Mouse (Mus musculus) CH12.LX (cell line): ENCODE measurements around the gene Strc. TPM values are rescaled to one million over a fixed set of nuclear protein-coding genes. Genes with fewer than 3 reads are reported as not detected.

Experiments
- DNase-seq: peaks from one replicate; pipeline ENCODE4 v3.0.0-alpha.2; 2013; ENCODE audit errors: extremely low read depth
- H3K27ac ChIP-seq: 2 replicates; pipeline ENCODE4 v1.5.1; 2012; ENCODE audit warnings: low read depth, mild to moderate bottlenecking, control low read depth, moderate library complexity; ENCODE audit not compliant: insufficient read depth
- H3K27me3 ChIP-seq: replicated peaks from 2 replicates; pipeline ENCODE3; 2012; ENCODE audit warnings: inconsistent platforms
- H3K36me3 ChIP-seq, 2 experiments: replicated peaks in 1 of 2; 2 replicates each; pipeline versions ENCODE3 to v1.6.1; 2012; ENCODE audit warnings: inconsistent platforms in 1 of 2, low read length in 1 of 2, mild to moderate bottlenecking in 1 of 2, mixed read lengths in 1 of 2, moderate library complexity in 1 of 2; ENCODE audit not compliant: control insufficient read depth in 1 of 2, insufficient read depth in 1 of 2
- H3K4me1 ChIP-seq, 2 experiments: 2 replicates each; pipeline ENCODE4 v1.6.1; 2012; ENCODE audit warnings: inconsistent platforms in 1 of 2, moderate library complexity in 1 of 2; ENCODE audit not compliant: insufficient read depth in 2 of 2, control insufficient read depth in 1 of 2
- H3K4me2 ChIP-seq: 2 replicates; pipeline ENCODE4 v1.6.1; 2012; ENCODE audit warnings: low read depth, mild to moderate bottlenecking, control low read depth; ENCODE audit not compliant: poor library complexity, insufficient read depth, severe bottlenecking
- H3K4me3 ChIP-seq, 3 experiments: fragments of 150-350 bp in 1 of 3; sonication (generic) in 1 of 3; replicated peaks in 1 of 3; 2 replicates each; pipeline versions ENCODE3 to v1.5.1; 2011 to 2012; ENCODE audit warnings: low read depth in 2 of 3, low read length in 2 of 3, mild to moderate bottlenecking in 2 of 3, moderate library complexity in 2 of 3, control low read depth in 1 of 3, improper control_type of control experiment in 1 of 3, inconsistent platforms in 1 of 3, mixed read lengths in 1 of 3; ENCODE audit not compliant: poor library complexity in 1 of 3
- H3K79me2 ChIP-seq: replicated peaks from 2 replicates; pipeline ENCODE4 v1.6.1; 2012; ENCODE audit warnings: mild to moderate bottlenecking, moderate library complexity; ENCODE audit not compliant: control insufficient read depth, poor library complexity, insufficient read depth, severe bottlenecking; ENCODE audit errors: extremely low read depth
- H3K9ac ChIP-seq: 2 replicates; pipeline ENCODE4 v1.6.1; 2012; ENCODE audit warnings: low read depth, mild to moderate bottlenecking, control low read depth, moderate library complexity; ENCODE audit not compliant: insufficient read depth
- H3K9me3 ChIP-seq: replicated peaks from 2 replicates; pipeline ENCODE3; 2012; ENCODE audit warnings: low read length, inconsistent platforms, mixed read lengths
- BHLHE40 ChIP-seq: IDR thresholded peaks from 2 replicates; pipeline ENCODE4 v1.6.1; 2011; ENCODE audit warnings: mild to moderate bottlenecking, low read depth, low read length, improper control_type of control experiment
- CTCF ChIP-seq, 2 experiments: IDR thresholded peaks in 1 of 2; conservative IDR thresholded peaks in 1 of 2; 2 replicates each; pipeline ENCODE4 v1.5.1; 2011 to 2012; ENCODE audit warnings: low read depth in 2 of 2, low read length in 2 of 2, improper control_type of control experiment in 1 of 2, inconsistent platforms in 1 of 2, mild to moderate bottlenecking in 1 of 2, moderate library complexity in 1 of 2
- E2F4 ChIP-seq: IDR thresholded peaks from 2 replicates; pipeline ENCODE4 v1.6.1; 2011; ENCODE audit warnings: low read depth, low read length, improper control_type of control experiment; ENCODE audit not compliant: insufficient replicate concordance
- ELF1 ChIP-seq: IDR thresholded peaks from 2 replicates; pipeline ENCODE4 v1.6.1; 2014; ENCODE audit warnings: low read depth, mild to moderate bottlenecking, inconsistent platforms, low read length, improper control_type of control experiment
- JUN ChIP-seq: IDR thresholded peaks from 2 replicates; pipeline ENCODE4 v1.6.1; 2011; ENCODE audit warnings: low read depth, mild to moderate bottlenecking, low read length, improper control_type of control experiment, moderate library complexity; ENCODE audit not compliant: insufficient read depth
- JUND ChIP-seq: conservative IDR thresholded peaks from 2 replicates; pipeline ENCODE4 v1.6.1; 2011; ENCODE audit warnings: low read depth, low read length, improper control_type of control experiment
- KAT2A ChIP-seq: IDR thresholded peaks from 2 replicates; pipeline ENCODE4 v1.6.1; 2012; ENCODE audit warnings: low read length, improper control_type of control experiment, inconsistent platforms; ENCODE audit not compliant: insufficient replicate concordance
- MEF2A ChIP-seq: IDR thresholded peaks from 2 replicates; pipeline ENCODE4 v1.6.1; 2014; ENCODE audit warnings: low read depth, mild to moderate bottlenecking, inconsistent platforms, low read length, improper control_type of control experiment, borderline replicate concordance
- NELFE ChIP-seq: IDR thresholded peaks from 2 replicates; pipeline ENCODE4 v1.6.1; 2011; ENCODE audit warnings: low read depth, low read length, improper control_type of control experiment
- PAX5 ChIP-seq: IDR thresholded peaks from 2 replicates; pipeline ENCODE4 v1.6.1; 2012; ENCODE audit warnings: low read length, inconsistent platforms, mixed read lengths
- POLR2A ChIP-seq: IDR thresholded peaks from 2 replicates; pipeline ENCODE4 v1.6.1; 2011; ENCODE audit warnings: low read depth, mild to moderate bottlenecking, improper control_type of control experiment, low read length
- POLR2AphosphoS2 ChIP-seq: IDR thresholded peaks from 2 replicates; pipeline ENCODE4 v1.6.1; 2011; ENCODE audit warnings: low read depth, low read length, improper control_type of control experiment
- RAD21 ChIP-seq: IDR thresholded peaks from 2 replicates; pipeline ENCODE4 v1.6.1; 2011; ENCODE audit warnings: low read depth, mild to moderate bottlenecking, low read length, improper control_type of control experiment, moderate library complexity
- SMC3 ChIP-seq: IDR thresholded peaks from 2 replicates; pipeline ENCODE4 v1.6.1; 2011; ENCODE audit warnings: low read depth, low read length, improper control_type of control experiment
- TBP ChIP-seq: conservative IDR thresholded peaks from 2 replicates; pipeline ENCODE4 v1.6.1; 2011; ENCODE audit warnings: low read depth, low read length, improper control_type of control experiment
- UBTF ChIP-seq: IDR thresholded peaks from 2 replicates; pipeline ENCODE4 v1.6.1; 2012; ENCODE audit warnings: low read depth, mild to moderate bottlenecking, inconsistent platforms, low read length, improper control_type of control experiment, moderate library complexity
- USF1 ChIP-seq: IDR thresholded peaks from 2 replicates; pipeline ENCODE4 v1.6.1; 2014; ENCODE audit warnings: low read depth, mild to moderate bottlenecking, inconsistent platforms, low read length, improper control_type of control experiment
- ZKSCAN1 ChIP-seq: IDR thresholded peaks from 2 replicates; pipeline ENCODE4 v1.6.1; 2012; ENCODE audit warnings: low read depth, inconsistent platforms, low read length, improper control_type of control experiment, borderline replicate concordance
- ZNF384 ChIP-seq: IDR thresholded peaks from 2 replicates; pipeline ENCODE4 v1.6.1; 2012; ENCODE audit warnings: low read depth, low read length, improper control_type of control experiment, inconsistent platforms
- dilution Hi-C: fragments of 300-500 bp; cut with MboI; formaldehyde crosslinking; loops from 2 replicates; pipeline ENCODE4 v1.14.3; 2020; ENCODE audit warnings: low sequenced_read_pairs; ENCODE audit not compliant: extremely low pct_unique_long_range_greater_than_20kb, extremely low pct_ligation_motif_present
- in situ Hi-C: fragments of 300-500 bp; cut with MboI; formaldehyde crosslinking; loops from 3 replicates; pipeline ENCODE4 v1.14.3; 2019; ENCODE audit warnings: low sequenced_read_pairs, low pct_ligation_motif_present, low pct_unique_long_range_greater_than_20kb, mixed read lengths
- polyA plus RNA-seq: library from polyadenylated mRNA; unstranded; fragments of >175 nt; gene quantifications from 2 replicates; pipeline ENCODE4 v1.2.1, GENCODE M21; 2012; ENCODE audit warnings: low read depth; ENCODE audit not compliant: insufficient read length
- total RNA-seq, 2 experiments: library from RNA; depleted of rRNA; stranded (reverse); fragments of 300-350 nt in 1 of 2; fragments of >200 nt in 1 of 2; gene quantifications; 2 replicates each; pipeline ENCODE4 v1.2.3; 2012 to 2014

The Strc gene
- total and polyA plus RNA-seq, 3 experiments: 1.6 to 9.2 (median 6.3) TPM

- no peaks in the 10 kb centered on the region for H3K27me3 ChIP-seq
- no peak overlapping the region for H3K4me3 ChIP-seq
- dilution Hi-C loops: no loop called here
- H3K9me3 ChIP-seq: no peaks in the 10 kb centered on the region
- no peak overlapping the region for H3K27ac ChIP-seq
- in situ Hi-C loops: no loop called here
- H3K4me2 ChIP-seq: no peak overlapping the region
- H3K79me2 ChIP-seq: no peaks in the 10 kb centered on the region; the same call in 1 of the 2 replicates
- TF ChIP-seq SMC3: peak; percentile 55
- no peak for TF ChIP-seq MEF2A
- TF ChIP-seq UBTF: no peak
- TF ChIP-seq BHLHE40: no peak
- TF ChIP-seq JUN: no peak
- TF ChIP-seq ZNF384: peak; percentile 82
- TF ChIP-seq RAD21: peak; percentile 52
- no peak for TF ChIP-seq JUND
- peak; percentile 44 to 70; a peak in 3 of 4 replicates for TF ChIP-seq CTCF (conservative IDR thresholded peaks at IDR 0.05 in 1 of 2, IDR thresholded peaks at IDR 0.05 in 1 of 2; ENCODE audit: low read depth in 2 of 2, low read length in 2 of 2)
- no peak for TF ChIP-seq POLR2A
- TF ChIP-seq POLR2AphosphoS2: no peak
- TF ChIP-seq NELFE: no peak
- peaks cover 0 to 7% of the 10 kb centered on the region in 2 experiments for H3K36me3 ChIP-seq
- DNase-seq: peak; percentile 72
- H3K9ac ChIP-seq: no peak overlapping the region
- H3K4me1 ChIP-seq: peaks cover 0 to 5% of the 10 kb centered on the region in 2 experiments; a peak in 2 of 4 replicates
Measured at GRCm38 (mm10) chr2:121408160-121408559, 21.2 kb upstream of the Strc start.

GRCm38 (mm10) chr2:121403296-121403695 is 16.3 kb upstream of the Strc start:
- no peak for DNase-seq
- Histone ChIP-seq H3K36me3 (no peaks in the 10 kb centered on the region), H3K27ac (no peak overlapping the region), H3K79me2 (no peaks in the 10 kb centered on the region), H3K27me3 (no peaks in the 10 kb centered on the region), H3K4me3 (no peak overlapping the region), H3K4me1 (no peaks in the 10 kb centered on the region)
- dilution Hi-C loops: no loop called here
- TF ChIP-seq E2F4 (no peak), ZKSCAN1 (no peak), PAX5 (no peak), JUN (no peak), MEF2A (no peak), USF1 (no peak), ELF1 (no peak), NELFE (no peak), KAT2A (no peak), TBP (no peak)
- TF ChIP-seq, all 38 proteins: peak for 0
- Histone ChIP-seq H3K4me2 (no peak overlapping the region), H3K9ac (no peak overlapping the region), H3K9me3 (no peaks in the 10 kb centered on the region)
- in situ Hi-C loops: no loop called here
